In genomic region chr8:10740837-10741236, GRCm38 (mm10) we compare ENCODE assay signal across 22 mouse cellular contexts.
DNase-seq lines count a peak whose midpoint lies in the region; ATAC-seq lines count a peak whose summit lies in the region.
"Had no signal": no experiment of that assay in that cellular context is flagged by ENCODE, and none has a peak within 500 bp of the region (broad histone marks: within the 10 kb centered on the region; RNA-seq: fewer than 3 reads in every experiment).

No protein-coding gene starts in this region.

- H3K27ac ChIP-seq in forebrain, embryonic 10.5 days = peak overlapping the region; percentile 26; the same call in 1 of the 2 replicates
- no peak overlapping the region for H3K27ac ChIP-seq in forebrain, embryonic 12.5 days
- H3K27ac ChIP-seq: embryonic facial prominence, embryonic 15.5 days; heart, embryonic 10.5 days; heart, embryonic 15.5 days had no signal

- no peak for ATAC-seq in forebrain, embryonic 12.5 days (ENCODE audit: low FRiP score)
- ATAC-seq in megakaryocyte progenitor cell, adult 5-6 weeks (replicated peaks; ENCODE audit: poor library complexity) = peak; percentile 44; the same call in 1 of the 2 replicates
- ATAC-seq in inflammation-experienced regulatory T-cells, adult 6 months = no peak
- ATAC-seq: forebrain, embryonic 16.5 days; hindbrain, embryonic 16.5 days had no signal

- H3K4me3 ChIP-seq in forebrain, embryonic 10.5 days = no peak overlapping the region
- H3K4me3 ChIP-seq in forebrain, embryonic 12.5 days (replicated peaks) = no peak overlapping the region
- H3K4me3 ChIP-seq: embryonic facial prominence, embryonic 15.5 days; erythroblast, embryonic 14.5 days; heart, embryonic 10.5 days; heart, embryonic 15.5 days had no signal

- H3K27me3 ChIP-seq in forebrain, embryonic 10.5 days (ENCODE audit: poor library complexity, severe bottlenecking) = 0 out of 2 replicates have a peak, but pooled peaks cover 10% of the 10 kb centered on the region
- H3K27me3 ChIP-seq in forebrain, embryonic 12.5 days = 0 out of 2 replicates have a peak, but pooled peaks cover 4% of the 10 kb centered on the region
- H3K27me3 ChIP-seq: CH12.LX; embryonic facial prominence, embryonic 15.5 days; heart, embryonic 15.5 days had no signal

- no peaks in the 10 kb centered on the region for H3K36me3 ChIP-seq in forebrain, embryonic 10.5 days (replicated peaks)
- no peaks in the 10 kb centered on the region for H3K36me3 ChIP-seq in forebrain, embryonic 12.5 days (replicated peaks)
- H3K36me3 ChIP-seq: embryonic facial prominence, embryonic 15.5 days; heart, embryonic 10.5 days; heart, embryonic 15.5 days had no signal

- peaks cover 20% of the 10 kb centered on the region for H3K4me1 ChIP-seq in forebrain, embryonic 10.5 days
- H3K4me1 ChIP-seq in forebrain, embryonic 12.5 days = peaks cover 19% of the 10 kb centered on the region
- H3K4me1 ChIP-seq: embryonic facial prominence, embryonic 15.5 days; heart, embryonic 15.5 days had no signal

- 100% methylated on average over 3 of the region's 3 CpGs for WGBS in forebrain, embryonic 10.5 days
- WGBS in forebrain, embryonic 12.5 days = 97% methylated on average over 3 of the region's 3 CpGs

- H3K4me2 ChIP-seq in forebrain, embryonic 12.5 days = no peak overlapping the region
- H3K4me2 ChIP-seq: embryonic facial prominence, embryonic 15.5 days; heart, embryonic 15.5 days had no signal

- H3K9ac ChIP-seq in forebrain, embryonic 12.5 days = no peak overlapping the region
- H3K9ac ChIP-seq: embryonic facial prominence, embryonic 15.5 days; heart, embryonic 15.5 days had no signal

- DNase-seq in forebrain, embryonic 10.5 days (ENCODE audit: extremely low spot score, low spot score) = no peak
- DNase-seq in thymus, postnatal 0 days (ENCODE audit: low spot score) = peak; percentile 5
- DNase-seq in thymus, postnatal 14 days = no peak
- DNase-seq in cerebellum, adult 9-11 months = no peak
- DNase-seq: adrenal gland, adult 2 months; adrenal gland, postnatal 25 days; cerebellum, adult 18-20 months; cerebellum, postnatal 10 days; embryo, embryonic 11 days; gastrocnemius, postnatal 14 days; heart, postnatal 14 days; kidney, adult 11 months had no signal

- H3K9me3 ChIP-seq in forebrain, embryonic 10.5 days = no peaks in the 10 kb centered on the region
- no peaks in the 10 kb centered on the region for H3K9me3 ChIP-seq in forebrain, embryonic 12.5 days
- H3K9me3 ChIP-seq: embryonic facial prominence, embryonic 15.5 days; heart, embryonic 10.5 days; heart, embryonic 15.5 days had no signal
